Mouse (Mus musculus): ENCODE measurements at regions not wholly inside any gene's neighbourhood (a gene's known extent, or its start where the extent isn't known, plus 50 kb on each side); places are given as distances from the start of the nearest gene placed in this dataset.

GRCm38 (mm10) chr14:76818256-76819010 lies 218.1 kb upstream of the Ccdc122 start:
- Histone ChIP-seq H3K27ac (ENCODE audit: low read depth, low read length) (no peak overlapping the region), H3K9ac (ENCODE audit: low read length) (no peak overlapping the region), H3K4me2 (ENCODE audit: low read depth) (no peak overlapping the region), H3K4me3 (ENCODE audit: low read depth, low read length) (no peak overlapping the region), H3K36me3 (ENCODE audit: control insufficient read depth, insufficient read depth, low read length) (no peaks in the 10 kb centered on the region), H3K9me3 (ENCODE audit: control insufficient read depth, low read length) (no peaks in the 10 kb centered on the region), H3K27me3 (ENCODE audit: control insufficient read depth, insufficient read depth, low read length) (no peaks in the 10 kb centered on the region), H3K4me1 (ENCODE audit: control insufficient read depth, insufficient read depth, low read length) (no peaks in the 10 kb centered on the region)
- no peak for DNase-seq (ENCODE audit: low spot score)
- 65% methylated on average over 10 of the region's 10 CpGs for WGBS
- no peak for ATAC-seq (ENCODE audit: insufficient read depth, low FRiP score, low TSS enrichment)

- Histone ChIP-seq H3K4me2 (ENCODE audit: low read depth) (no peak overlapping the region), H3K4me3 (ENCODE audit: low read depth, low read length) (no peak overlapping the region), H3K9me3 (ENCODE audit: control insufficient read depth, low read length) (no peaks in the 10 kb centered on the region), H3K27ac (ENCODE audit: low read depth, low read length) (no peak overlapping the region), H3K27me3 (ENCODE audit: control insufficient read depth, insufficient read depth, low read length) (no peaks in the 10 kb centered on the region), H3K4me1 (ENCODE audit: control insufficient read depth, insufficient read depth, low read length) (no peaks in the 10 kb centered on the region), H3K9ac (ENCODE audit: low read length) (no peak overlapping the region), H3K36me3 (ENCODE audit: control insufficient read depth, insufficient read depth, low read length) (no peaks in the 10 kb centered on the region)
- DNase-seq (ENCODE audit: low spot score) = no peak
- WGBS = 32% methylated on average over 5 of the region's 5 CpGs
- no peak for ATAC-seq (ENCODE audit: insufficient read depth, low FRiP score, low TSS enrichment)
Measured at GRCm38 (mm10) chr14:76817189-76817772, 219.3 kb upstream of the Ccdc122 start.

- H3K36me3 ChIP-seq (ENCODE audit: control insufficient read depth, insufficient read depth, low read length) = no peaks in the 10 kb centered on the region
- no peak overlapping the region for H3K4me2 ChIP-seq (ENCODE audit: low read depth)
- ATAC-seq (ENCODE audit: insufficient read depth, low FRiP score, low TSS enrichment) = no peak
- no peaks in the 10 kb centered on the region for H3K9me3 ChIP-seq (ENCODE audit: control insufficient read depth, low read length)
- no peak overlapping the region for H3K4me3 ChIP-seq (ENCODE audit: low read depth, low read length)
- H3K27me3 ChIP-seq (ENCODE audit: control insufficient read depth, insufficient read depth, low read length) = no peaks in the 10 kb centered on the region
- H3K27ac ChIP-seq (ENCODE audit: low read depth, low read length) = no peak overlapping the region
- H3K9ac ChIP-seq (ENCODE audit: low read length) = no peak overlapping the region
- 90% methylated on average over 2 of the region's 2 CpGs for WGBS
- H3K4me1 ChIP-seq (ENCODE audit: control insufficient read depth, insufficient read depth, low read length) = no peaks in the 10 kb centered on the region
- no peak for DNase-seq (ENCODE audit: low spot score)
Measured at GRCm38 (mm10) chr14:76816666-76817065, 219.9 kb upstream of the Ccdc122 start.

GRCm38 (mm10) chr14:76812155-76812875 lies 224.3 kb upstream of the Ccdc122 start:
- Histone ChIP-seq H3K27me3 (ENCODE audit: control insufficient read depth, insufficient read depth, low read length) (no peaks in the 10 kb centered on the region), H3K27ac (ENCODE audit: low read depth, low read length) (no peak overlapping the region), H3K9me3 (ENCODE audit: control insufficient read depth, low read length) (no peaks in the 10 kb centered on the region), H3K36me3 (ENCODE audit: control insufficient read depth, insufficient read depth, low read length) (no peaks in the 10 kb centered on the region), H3K9ac (ENCODE audit: low read length) (no peak overlapping the region), H3K4me2 (ENCODE audit: low read depth) (no peak overlapping the region), H3K4me3 (ENCODE audit: low read depth, low read length) (no peak overlapping the region), H3K4me1 (ENCODE audit: control insufficient read depth, insufficient read depth, low read length) (0 out of 2 replicates have a peak, but pooled peaks cover 5% of the 10 kb centered on the region)
- ATAC-seq (ENCODE audit: insufficient read depth, low FRiP score, low TSS enrichment) (no peak), DNase-seq (ENCODE audit: low spot score) (no peak)
- 69% methylated on average over 14 of the region's 14 CpGs for WGBS

GRCm38 (mm10) chr14:76810697-76811589 lies 225.6 kb upstream of the Ccdc122 start:
- no peak for ATAC-seq (ENCODE audit: insufficient read depth, low FRiP score, low TSS enrichment)
- WGBS = 29% methylated on average over 21 of the region's 21 CpGs

GRCm38 (mm10) chr14:76810041-76810440 lies 226.5 kb upstream of the Ccdc122 start:
- Histone ChIP-seq H3K36me3 (ENCODE audit: control insufficient read depth, insufficient read depth, low read length) (no peaks in the 10 kb centered on the region), H3K27me3 (ENCODE audit: control insufficient read depth, insufficient read depth, low read length) (no peaks in the 10 kb centered on the region), H3K27ac (ENCODE audit: low read depth, low read length) (no peak overlapping the region), H3K9me3 (ENCODE audit: control insufficient read depth, low read length) (no peaks in the 10 kb centered on the region), H3K9ac (ENCODE audit: low read length) (no peak overlapping the region), H3K4me2 (ENCODE audit: low read depth) (no peak overlapping the region), H3K4me1 (ENCODE audit: control insufficient read depth, insufficient read depth, low read length) (0 out of 2 replicates have a peak, but pooled peaks cover 5% of the 10 kb centered on the region), H3K4me3 (ENCODE audit: low read depth, low read length) (no peak overlapping the region)
- WGBS = 94% methylated on average over 3 of the region's 3 CpGs
- no peak for ATAC-seq (ENCODE audit: insufficient read depth, low FRiP score, low TSS enrichment)
- DNase-seq (ENCODE audit: low spot score) = no peak

More at GRCm38 (mm10) chr14:76810697-76811589, 225.6 kb upstream of the Ccdc122 start:
- Histone ChIP-seq H3K4me3 (ENCODE audit: low read depth, low read length) (no peak overlapping the region), H3K27ac (ENCODE audit: low read depth, low read length) (no peak overlapping the region), H3K9me3 (ENCODE audit: control insufficient read depth, low read length) (no peaks in the 10 kb centered on the region), H3K4me2 (ENCODE audit: low read depth) (0 out of 2 replicates have a peak overlapping the region, but pooled peaks have one; percentile 5), H3K36me3 (ENCODE audit: control insufficient read depth, insufficient read depth, low read length) (no peaks in the 10 kb centered on the region), H3K4me1 (ENCODE audit: control insufficient read depth, insufficient read depth, low read length) (0 out of 2 replicates have a peak, but pooled peaks cover 5% of the 10 kb centered on the region), H3K9ac (ENCODE audit: low read length) (no peak overlapping the region), H3K27me3 (ENCODE audit: control insufficient read depth, insufficient read depth, low read length) (no peaks in the 10 kb centered on the region)
- peak; percentile 25 for DNase-seq (ENCODE audit: low spot score)

GRCm38 (mm10) chr14:76809411-76809810 lies 227.2 kb upstream of the Ccdc122 start:
- ATAC-seq (ENCODE audit: insufficient read depth, low FRiP score, low TSS enrichment) = no peak
- Histone ChIP-seq H3K27me3 (ENCODE audit: control insufficient read depth, insufficient read depth, low read length) (no peaks in the 10 kb centered on the region), H3K9ac (ENCODE audit: low read length) (no peak overlapping the region), H3K4me3 (ENCODE audit: low read depth, low read length) (no peak overlapping the region), H3K9me3 (ENCODE audit: control insufficient read depth, low read length) (no peaks in the 10 kb centered on the region), H3K4me2 (ENCODE audit: low read depth) (no peak overlapping the region), H3K4me1 (ENCODE audit: control insufficient read depth, insufficient read depth, low read length) (0 out of 2 replicates have a peak, but pooled peaks cover 5% of the 10 kb centered on the region), H3K27ac (ENCODE audit: low read depth, low read length) (no peak overlapping the region), H3K36me3 (ENCODE audit: control insufficient read depth, insufficient read depth, low read length) (no peaks in the 10 kb centered on the region)
- WGBS = 94% methylated on average over 7 of the region's 7 CpGs
- DNase-seq (ENCODE audit: low spot score) = no peak

- no peaks in the 10 kb centered on the region for H3K9me3 ChIP-seq (ENCODE audit: control insufficient read depth, low read length)
- no peaks in the 10 kb centered on the region for H3K36me3 ChIP-seq (ENCODE audit: control insufficient read depth, insufficient read depth, low read length)
- DNase-seq (ENCODE audit: low spot score) (no peak), ATAC-seq (ENCODE audit: insufficient read depth, low FRiP score, low TSS enrichment) (no peak)
- 57% methylated on average over 13 of the region's 13 CpGs for WGBS
- no peak overlapping the region for H3K27ac ChIP-seq (ENCODE audit: low read depth, low read length)
- no peak overlapping the region for H3K9ac ChIP-seq (ENCODE audit: low read length)
- no peaks in the 10 kb centered on the region for H3K27me3 ChIP-seq (ENCODE audit: control insufficient read depth, insufficient read depth, low read length)
- H3K4me2 ChIP-seq (ENCODE audit: low read depth) = no peak overlapping the region
- no peaks in the 10 kb centered on the region for H3K4me1 ChIP-seq (ENCODE audit: control insufficient read depth, insufficient read depth, low read length)
- H3K4me3 ChIP-seq (ENCODE audit: low read depth, low read length) = no peak overlapping the region
Measured at GRCm38 (mm10) chr14:76805151-76805785, 231.3 kb upstream of the Ccdc122 start.
